Mouse (Mus musculus): ENCODE results near the gene Gm21885. TPM values are rescaled to one million over a fixed set of nuclear protein-coding genes. Genes with fewer than 3 reads are reported as not detected.

Gene Gm21885
- polyA plus RNA-seq (2012) = not detected in 2 replicates

DNA sequence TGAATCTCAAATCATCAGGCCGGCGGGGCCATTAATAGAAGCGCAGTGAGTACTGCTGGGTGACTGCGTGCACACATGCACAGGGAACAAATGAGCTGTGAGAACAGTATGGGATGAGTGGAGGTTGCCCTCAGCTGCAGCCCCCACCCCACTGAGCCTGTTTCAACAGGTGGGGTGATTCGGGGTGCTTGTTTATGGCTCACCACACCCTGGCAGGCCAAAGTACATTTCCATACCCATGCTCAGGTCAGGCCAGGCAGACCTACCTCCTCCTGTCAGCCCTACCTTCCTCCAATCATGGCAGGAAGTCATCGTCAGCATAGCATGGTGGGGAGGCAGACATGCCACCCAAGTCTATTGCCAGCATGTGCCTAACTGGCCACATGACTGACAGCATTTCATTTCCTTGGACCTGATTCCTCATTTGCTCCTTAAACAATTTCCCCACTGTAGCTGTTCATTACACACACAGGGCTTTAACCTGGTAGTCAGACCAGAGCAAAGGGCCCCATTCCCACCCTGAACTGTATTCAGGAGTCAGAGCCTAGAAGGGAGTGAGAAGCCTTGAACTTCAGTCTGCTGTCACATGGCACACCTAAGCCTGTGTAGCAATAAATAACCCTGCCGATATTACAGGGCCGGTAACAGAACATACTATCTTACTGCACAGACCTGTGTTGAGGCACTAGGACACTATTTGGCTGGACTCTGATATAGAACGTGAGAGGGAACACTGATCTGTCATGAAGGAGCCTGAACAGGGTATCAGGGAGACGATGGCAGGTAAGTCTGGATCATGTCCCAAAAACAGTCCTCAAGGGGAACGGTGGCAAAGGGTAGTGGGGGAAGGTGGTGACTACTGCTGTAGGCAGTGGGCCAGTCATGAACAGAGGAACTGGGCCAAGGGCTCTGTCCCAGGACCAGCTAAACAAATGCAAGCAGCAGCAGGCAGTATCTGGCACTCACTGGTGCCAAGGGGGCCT lies at the start of gene Gm21885:
TSS of gene Gm21885 (plus strand) at position 675 of the 983 bp plus-strand sequence.

DNA sequence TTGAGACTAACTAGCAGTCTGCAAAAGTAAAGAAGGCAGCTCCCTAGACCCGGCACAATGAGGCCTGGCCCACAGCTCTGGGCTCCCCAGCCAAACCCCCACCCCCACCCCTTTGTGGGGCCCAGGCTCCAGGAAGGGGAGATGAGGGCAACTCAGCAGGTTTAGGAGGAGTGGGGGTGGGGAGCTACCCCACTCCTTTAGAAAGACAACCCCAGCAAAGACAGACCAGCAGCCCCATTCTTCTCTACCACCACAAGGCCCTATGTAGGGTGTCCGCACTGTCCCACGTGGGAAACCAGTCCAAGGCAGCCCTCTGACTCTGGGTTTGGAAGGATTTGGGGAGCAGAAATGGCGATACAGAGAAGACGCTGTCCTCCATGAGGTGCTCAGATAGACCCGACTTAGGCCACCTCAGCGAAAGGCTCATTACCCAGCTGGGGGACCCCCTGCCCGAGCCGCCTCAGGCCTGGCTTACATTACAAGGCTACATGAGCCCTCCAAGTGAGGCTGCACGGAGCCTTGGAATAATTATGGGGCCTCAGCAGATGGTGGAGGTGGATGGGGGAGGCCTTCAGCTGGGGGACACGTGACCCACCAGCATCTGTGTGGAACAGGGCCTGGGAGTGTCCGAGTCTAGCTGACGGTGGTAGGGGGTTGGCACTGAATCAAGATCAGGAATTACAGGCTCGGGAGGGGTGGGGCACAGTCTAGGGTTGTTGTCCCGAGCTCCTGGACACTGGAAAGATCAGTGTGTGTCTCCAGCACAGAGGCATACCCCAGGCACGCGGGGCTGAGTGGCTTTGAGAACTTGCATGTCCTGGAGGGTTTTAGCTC lies 35.5 kb upstream of the Gm21885 start, which contains the start of gene Wfikkn2:
TSS of gene Wfikkn2 (minus strand) at position 51 of the 834 bp plus-strand sequence.

DNA sequence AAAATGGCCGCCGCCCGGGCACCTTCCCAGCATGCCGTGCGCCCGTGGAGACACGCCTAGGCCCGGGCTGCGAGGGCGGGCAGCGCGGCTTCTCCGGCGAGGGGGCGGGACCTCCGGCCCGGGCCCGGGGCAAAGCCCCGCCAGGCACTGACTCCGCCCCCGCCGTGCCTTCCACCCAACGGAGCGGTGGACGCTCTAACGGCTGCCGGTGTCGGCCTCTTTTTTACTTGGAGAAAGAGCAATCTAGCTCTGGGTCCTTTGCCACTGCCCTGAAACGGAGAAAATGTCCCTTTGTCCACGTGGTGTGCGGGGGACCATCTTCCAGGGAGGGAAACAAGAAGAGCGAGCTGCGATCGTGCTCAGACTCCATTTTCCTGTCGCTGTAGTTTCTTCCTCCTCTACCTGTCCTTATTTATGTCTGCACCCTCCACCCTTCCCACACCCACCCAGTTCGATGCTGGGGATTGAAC lies 40.3 kb downstream of the Gm21885 start, which contains the start of gene Luc7l3:
TSS of gene Luc7l3 (minus strand) at position 58 of the 470 bp plus-strand sequence.

DNA sequence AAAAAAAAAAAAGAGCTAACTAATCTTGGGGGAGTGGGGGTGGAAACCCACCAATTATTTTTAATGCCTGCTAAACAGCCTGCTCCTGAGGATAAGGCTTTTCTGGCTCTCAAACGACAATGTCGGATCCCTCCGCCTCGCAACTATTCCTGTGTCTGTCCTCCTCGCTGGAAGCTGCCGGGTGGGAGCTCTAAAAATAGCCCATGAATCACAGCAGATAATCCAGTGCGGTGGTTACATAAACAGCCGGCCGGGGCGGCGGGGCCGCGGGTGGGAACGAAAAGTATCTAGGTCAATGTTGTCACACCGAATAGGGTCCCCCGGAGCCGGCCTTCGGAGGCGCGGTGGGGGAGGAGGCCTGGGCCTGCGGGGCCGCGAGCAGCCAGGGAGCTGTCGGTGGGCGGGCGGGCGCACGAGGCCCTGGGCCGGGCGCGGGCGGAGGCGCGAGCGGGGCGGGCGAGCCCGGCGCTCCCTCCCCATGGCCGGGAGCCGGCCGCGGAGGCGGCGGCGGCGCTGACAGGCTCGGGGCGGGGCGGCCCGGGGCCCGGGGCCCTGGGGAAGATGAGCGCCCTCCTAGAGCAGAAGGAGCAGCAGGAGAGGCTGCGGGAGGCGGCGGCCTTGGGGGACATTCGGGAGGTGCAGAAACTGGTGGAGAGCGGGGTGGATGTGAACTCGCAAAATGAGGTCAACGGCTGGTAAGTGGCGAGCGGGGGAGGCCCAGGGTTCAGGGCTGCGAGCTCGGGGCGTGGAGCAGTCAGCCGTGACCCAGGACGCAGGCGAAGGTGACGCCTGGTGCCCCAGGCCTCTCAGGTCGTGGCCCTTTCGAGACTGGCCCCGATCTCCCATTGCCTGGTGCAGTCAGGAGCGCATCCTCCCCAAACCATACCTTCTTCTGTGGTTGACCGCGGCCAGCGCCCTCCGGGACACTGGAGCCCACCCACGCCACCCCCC lies 46.3 kb downstream of the Gm21885 start, which contains the start of gene Ankrd40:
TSS of gene Ankrd40 (plus strand) at position 309 of the 951 bp plus-strand sequence.

Other genes starting within 250 kb of the Gm21885 start
- 21.7 and 23.1 TPM in 2 replicates for gene Tob1, start 70.4 kb upstream of the Gm21885 start, polyA plus RNA-seq (2012)
- 0.57 and 0.74 TPM in 2 replicates for gene Wfikkn2, start 35.9 kb upstream of the Gm21885 start, polyA plus RNA-seq (2012)
- gene Luc7l3, start 40.1 kb downstream of the Gm21885 start, polyA plus RNA-seq (2012) = 27.4 and 35.7 TPM in 2 replicates
- 57.9 and 60.5 TPM in 2 replicates for gene Ankrd40, start 46.1 kb downstream of the Gm21885 start, polyA plus RNA-seq (2012)
- gene Abcc3, start 111.1 kb downstream of the Gm21885 start, polyA plus RNA-seq (2012) = 0.17 and 0.32 TPM in 2 replicates
- gene Cacna1g, start 192.3 kb downstream of the Gm21885 start, polyA plus RNA-seq (2012) = 0.78 and 0.82 TPM in 2 replicates
- gene Spata20, start 204.3 kb downstream of the Gm21885 start, polyA plus RNA-seq (2012) = not detected in 2 replicates
- gene Epn3, start 218.1 kb downstream of the Gm21885 start, polyA plus RNA-seq (2012) = 0.02 and 0.05 TPM in 2 replicates
- gene Mycbpap, start 239.9 kb downstream of the Gm21885 start, polyA plus RNA-seq (2012) = 0.34 and 0.36 TPM in 2 replicates